Mouse (Mus musculus) adrenal gland, adult 10 weeks (tissue): ENCODE measurements around the gene Kpna2. TPM values are rescaled to one million over a fixed set of nuclear protein-coding genes. Genes with fewer than 3 reads are reported as not detected.

ENCODE experiments used
- polyA plus RNA-seq: library from polyadenylated mRNA; stranded (reverse); fragments of 350-450 nt; fragmentation: Illumina TruSeq; extraction: RNeasy Lipid Tissue Mini Kit (QIAGEN cat#74804); gene quantifications from one replicate; pipeline ENCODE4 v1.2.3, GENCODE M21; 2014; ENCODE audit warnings: low read depth, low replicate concordance

Gene Kpna2
- 61.0 TPM for polyA plus RNA-seq

DNA sequence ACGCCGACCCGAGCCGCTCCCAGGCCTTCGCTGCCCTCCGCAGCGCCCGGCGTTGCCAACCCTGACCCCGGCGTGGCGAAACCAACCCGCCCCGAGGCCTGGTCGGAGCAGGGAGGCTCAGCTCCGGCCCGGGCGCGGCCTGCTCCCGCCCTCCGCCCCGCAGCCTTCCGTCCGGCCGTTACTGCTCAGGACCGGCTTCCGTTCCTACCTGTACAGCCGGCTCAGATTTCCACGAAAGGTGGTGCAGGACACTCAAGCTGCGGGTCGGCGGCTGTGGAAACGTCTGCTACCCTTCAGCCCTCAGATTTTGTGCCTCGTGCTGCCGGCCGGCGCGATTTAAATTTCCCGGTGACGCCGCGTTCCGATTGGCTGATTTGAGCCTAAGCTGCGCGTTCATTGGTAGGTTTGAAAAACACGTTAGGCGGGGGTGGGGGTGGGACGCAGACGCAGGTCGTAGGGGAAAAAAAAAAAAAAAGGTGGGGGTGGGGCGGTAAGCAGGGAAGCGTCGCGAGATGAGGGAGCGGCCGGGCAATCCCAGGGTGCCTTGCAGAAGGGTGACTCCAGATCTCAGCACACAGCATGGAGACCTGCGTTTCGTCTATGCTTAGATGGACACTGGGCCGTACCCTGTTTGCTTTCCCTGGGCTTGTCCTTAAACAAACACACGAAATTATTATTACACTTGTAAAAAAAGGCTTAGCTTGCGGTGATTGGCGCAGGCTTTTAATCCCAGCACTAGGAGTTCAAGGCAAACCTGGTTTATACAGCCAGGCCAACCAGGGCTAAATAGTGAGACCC lies at the start of gene Kpna2:
TSS of gene Kpna2 (minus strand) at position 391 of the 798 bp plus-strand sequence.

DNA sequence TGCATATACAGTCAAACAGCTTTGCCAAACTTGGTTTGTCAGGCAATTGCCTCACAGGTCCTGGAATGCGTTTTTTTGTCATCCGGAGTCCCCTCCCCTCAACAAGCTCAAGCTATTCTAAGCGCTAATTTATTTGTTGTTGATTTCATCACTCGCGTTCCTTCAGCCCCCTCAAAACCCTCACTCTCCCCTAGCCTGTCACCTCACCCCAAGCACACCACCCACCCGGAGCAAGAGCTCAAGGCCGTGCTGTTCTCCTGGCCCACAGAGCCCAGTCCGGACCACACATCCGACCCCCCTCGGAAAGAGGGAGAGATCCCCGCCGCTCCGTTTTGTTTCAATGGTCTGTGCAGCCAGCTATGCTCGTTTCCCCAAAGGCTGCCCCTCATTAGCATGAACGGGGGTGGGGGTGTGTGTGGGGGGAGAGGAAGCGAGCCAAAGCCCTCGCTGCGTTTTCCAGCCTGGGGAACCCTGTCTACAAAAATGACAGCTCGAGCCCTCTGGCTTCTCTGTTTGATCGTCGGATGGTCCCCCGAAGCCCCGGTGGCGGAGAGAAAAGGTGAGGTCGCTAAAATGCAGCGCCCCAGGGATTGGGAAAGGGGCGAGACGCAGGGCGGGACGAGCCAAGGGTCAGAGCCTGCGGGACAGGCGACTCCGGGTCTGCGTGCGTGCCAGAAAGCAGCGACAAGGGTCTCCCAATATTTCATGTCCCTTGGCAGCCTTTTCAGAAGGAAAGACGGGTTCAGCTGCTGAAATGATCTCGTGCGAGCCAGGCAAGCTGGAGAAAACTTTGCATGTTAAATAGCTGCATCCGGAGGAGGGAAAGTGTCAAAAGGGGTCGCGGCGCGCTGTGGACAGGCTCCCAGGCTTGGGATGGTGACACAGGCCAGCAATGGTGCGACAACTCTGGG lies 26.3 kb upstream of the Kpna2 start, which contains the start of gene 1810010H24Rik:
TSS of gene 1810010H24Rik (plus strand) at position 271 of the 911 bp plus-strand sequence.

Other genes with a start within 250 kb of the Kpna2 start
- 41.6 TPM for gene Pecam1, start 248.9 kb downstream of the Kpna2 start, polyA plus RNA-seq
- gene Milr1, start 248.3 kb downstream of the Kpna2 start, polyA plus RNA-seq, result 3.3 TPM
- 3.4 TPM for gene Polg2, start 220.0 kb downstream of the Kpna2 start, polyA plus RNA-seq
- gene Ddx5, start 210.4 kb downstream of the Kpna2 start, polyA plus RNA-seq, result 1,437 TPM
- gene Cep95, start 210.3 kb downstream of the Kpna2 start, polyA plus RNA-seq, result 13.9 TPM
- gene Smurf2, start 78.8 kb downstream of the Kpna2 start, polyA plus RNA-seq, result 79.3 TPM
- gene 1810010H24Rik, start 26.1 kb upstream of the Kpna2 start, polyA plus RNA-seq, result 7.8 TPM
- gene Bptf, start 132.6 kb upstream of the Kpna2 start, polyA plus RNA-seq, result 42.9 TPM
- 50.9 TPM for gene Nol11, start 189.8 kb upstream of the Kpna2 start, polyA plus RNA-seq